Mouse (Mus musculus) macrophage (primary cell): ENCODE measurements around the gene Plek. TPM values are rescaled to one million over a fixed set of nuclear protein-coding genes. Genes with fewer than 3 reads are reported as not detected.
"Not testable (repeated sequence)": the region's sequence is repeated elsewhere in the genome, so short reads cannot be mapped to it uniquely, and the experiment has no call there.

ENCODE experiments used
- H3K27ac ChIP-seq: fragments of 350-480 bp; formaldehyde crosslinking; 2 replicates; pipeline ENCODE4 v1.9.0; 2021
- H3K36me3 ChIP-seq: fragments of 350-480 bp; formaldehyde crosslinking; 2 replicates; pipeline ENCODE4 v1.9.0; 2021; ENCODE audit errors: inconsistent target
- H3K4me3 ChIP-seq: fragments of 350-480 bp; formaldehyde crosslinking; 2 replicates; pipeline ENCODE4 v1.9.0; 2021; ENCODE audit errors: inconsistent target
- H3K79me2 ChIP-seq: fragments of 350-480 bp; formaldehyde crosslinking; 2 replicates; pipeline ENCODE4 v1.9.0; 2021; ENCODE audit errors: inconsistent target
- WGBS: methylation state at CpG from one replicate; pipeline ENCODE4 v1.1.7; 2026; ENCODE audit warnings: inconsistent platforms; ENCODE audit not compliant: missing documents; 5-methylcytosine and 5-hydroxymethylcytosine counted together
- polyA plus RNA-seq: library from polyadenylated mRNA; stranded (reverse); fragments of 250-400 nt; gene quantifications from 3 replicates; pipeline ENCODE4 v1.2.4, GENCODE M21; 2018; ENCODE audit warnings: inconsistent platforms
- total RNA-seq, 78 experiments: library from RNA; depleted of rRNA; stranded (reverse); fragments of 250-400 nt; gene quantifications; 1 replicate in 9 of 78; 2 replicates in 24 of 78; 3 replicates in 43 of 78; 4 replicates in 2 of 78; pipeline ENCODE4 v1.2.4; 2018; ENCODE audit warnings: inconsistent platforms in 56 of 78

Plek gene
- 1,000 to 10,000 TPM in 12 of 26 experiments, 100 to 1,000 TPM in 14; 136 to 4,950 (median 890) TPM for total RNA-seq (2018; cell fraction: chromatin; rRNA removed)
- 1,000 to 10,000 TPM in 10 of 26 experiments, 100 to 1,000 TPM in 16; 336 to 3,058 (median 806) TPM for total RNA-seq (2018; cell fraction: cytosol; rRNA removed)
- 1,000 to 10,000 TPM in 13 of 26 experiments, 100 to 1,000 TPM in 13; 238 to 4,489 (median 972) TPM for total RNA-seq (2018; cell fraction: nucleus; rRNA removed)
- 380 to 752 TPM (median 430 TPM) in 3 replicates for polyA plus RNA-seq

GRCm38 (mm10) chr11:17051545-17052475, at the start of gene Plek, which contains the start of gene Cnrip1:
Plek (minus strand) TSS chr11:17052381.
Cnrip1 (plus strand) TSS chr11:17051586.
- Histone ChIP-seq H3K27ac (peak within 1 kb of the TSS; percentile 98), H3K36me3 (no peaks in the 10 kb centered on the region; the same call in 1 of the 2 replicates), H3K4me3 (peak within 1 kb of the TSS; percentile 90), H3K79me2 (peaks cover 47% of the 10 kb centered on the region)
- 2% methylated on average over 34 of the region's 38 CpGs for WGBS

GRCm38 (mm10) chr11:17086106-17086505, 33.9 kb upstream of the Plek start:
- Histone ChIP-seq H3K79me2 (no peaks in the 10 kb centered on the region), H3K27ac (no peak overlapping the region), H3K36me3 (no peaks in the 10 kb centered on the region), H3K4me3 (no peak overlapping the region)
- WGBS: 33% methylated on average over 5 of the region's 5 CpGs

DNA sequence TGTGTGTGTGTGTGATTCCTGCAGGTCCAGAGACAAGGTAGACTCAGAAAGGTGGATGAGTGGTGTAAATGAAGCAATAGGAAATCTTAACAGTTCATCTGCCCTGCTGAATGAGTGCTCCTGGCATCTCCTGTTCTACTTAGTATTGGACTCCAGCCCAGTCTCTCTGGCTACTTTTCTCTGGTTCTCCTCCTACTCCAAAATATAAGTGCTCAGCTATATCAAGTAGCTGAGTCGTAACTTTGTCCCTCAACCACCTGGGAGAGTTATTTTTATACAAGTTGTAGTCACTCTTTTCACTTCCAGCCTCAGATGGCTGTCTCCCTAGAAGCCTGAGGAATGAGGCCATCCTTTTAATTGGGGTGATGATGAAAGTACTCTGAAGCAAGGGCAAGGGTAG, 31.7 kb upstream of the Plek start:
- Histone ChIP-seq H3K36me3 (0 out of 2 replicates have a peak, but pooled peaks cover 3% of the 10 kb centered on the region), H3K4me3 (no peak overlapping the region), H3K27ac (no peak overlapping the region), H3K79me2 (no peaks in the 10 kb centered on the region)
- WGBS: 70% methylated on average over 1 of the region's 1 CpGs

GRCm38 (mm10) chr11:17083455-17083854, 31.3 kb upstream of the Plek start:
- Histone ChIP-seq H3K27ac (no peak overlapping the region), H3K79me2 (no peaks in the 10 kb centered on the region), H3K36me3 (peaks cover 7% of the 10 kb centered on the region; the same call in 1 of the 2 replicates), H3K4me3 (no peak overlapping the region)
- 90% methylated on average over 1 of the region's 3 CpGs for WGBS

DNA sequence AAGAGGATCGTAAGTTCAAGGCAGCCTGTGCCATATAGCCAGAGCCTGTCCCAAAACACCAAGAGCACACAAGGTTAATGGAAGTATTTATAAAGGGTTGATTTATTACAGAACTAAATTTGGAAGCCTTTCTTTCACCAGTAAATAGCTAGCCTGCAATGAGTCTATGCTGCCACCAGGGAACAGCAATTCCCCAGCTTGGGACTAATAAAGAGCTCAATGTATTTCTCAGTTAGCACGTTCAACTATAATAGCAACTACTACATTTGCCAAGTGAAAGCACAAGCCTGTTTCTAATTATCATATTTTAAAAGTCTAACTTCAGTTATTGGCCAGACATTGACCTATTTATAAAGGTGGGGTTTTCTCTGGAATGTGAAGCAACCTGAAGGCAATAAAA, 30.8 kb upstream of the Plek start:
- Histone ChIP-seq H3K36me3 (peaks cover 12% of the 10 kb centered on the region; the same call in 1 of the 2 replicates), H3K79me2 (no peaks in the 10 kb centered on the region), H3K27ac (no peak overlapping the region), H3K4me3 (no peak overlapping the region)
- WGBS: 60% methylated on average over 2 of the region's 2 CpGs

GRCm38 (mm10) chr11:17082086-17082485, 29.9 kb upstream of the Plek start:
- Histone ChIP-seq H3K79me2 (no peaks in the 10 kb centered on the region), H3K27ac (no peak overlapping the region), H3K4me3 (no peak overlapping the region), H3K36me3 (peaks cover 14% of the 10 kb centered on the region; the same call in 1 of the 2 replicates)
- 92% methylated on average over 3 of the region's 3 CpGs for WGBS

DNA sequence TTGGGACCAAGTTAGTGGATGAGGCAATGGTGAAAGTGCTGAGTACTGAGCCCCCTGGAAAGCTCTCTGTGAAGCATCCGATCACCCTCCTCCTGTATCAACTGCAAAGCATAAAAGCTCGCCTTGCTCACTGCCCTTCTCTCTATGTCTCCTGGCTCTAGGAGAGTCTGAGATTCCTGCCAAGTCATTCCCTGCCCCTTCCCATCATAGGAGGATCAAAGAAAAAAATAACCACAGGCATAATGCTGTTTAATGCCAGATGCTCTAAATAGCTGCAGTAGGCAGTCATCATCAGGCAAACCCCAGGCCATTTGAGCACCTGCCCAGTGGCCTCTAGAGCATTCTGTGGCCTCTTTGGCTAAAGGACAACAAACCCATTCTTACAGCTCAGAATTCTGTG, 23.5 kb upstream of the Plek start:
- no peak overlapping the region for H3K4me3 ChIP-seq
- no peaks in the 10 kb centered on the region for H3K79me2 ChIP-seq
- H3K36me3 ChIP-seq: peaks cover 27% of the 10 kb centered on the region
- no peak overlapping the region for H3K27ac ChIP-seq
- 97% methylated on average over 2 of the region's 2 CpGs for WGBS

DNA sequence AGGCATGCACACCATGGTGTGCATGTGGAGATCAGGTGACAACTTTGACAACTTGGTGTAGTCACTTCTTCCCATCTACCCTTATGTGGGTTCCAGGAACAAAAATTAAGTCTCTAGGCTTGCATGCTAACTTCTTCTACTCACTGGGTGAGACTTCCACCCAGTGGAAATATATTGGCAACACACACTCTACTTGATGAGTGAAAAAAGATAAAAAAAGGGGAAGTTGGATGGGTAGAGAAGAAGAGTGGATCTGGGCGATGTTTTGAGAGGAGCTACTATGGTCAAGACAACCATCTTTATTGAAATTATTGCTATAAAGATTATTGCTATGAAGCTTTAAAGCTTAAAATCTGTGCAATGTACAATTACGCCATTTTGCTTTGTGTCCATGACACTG, 17.2 kb upstream of the Plek start:
- not testable (repeated sequence) for H3K27ac ChIP-seq, H3K4me3 ChIP-seq, H3K79me2 ChIP-seq
- peaks cover 13% of the 10 kb centered on the region; the same call in 1 of the 2 replicates for H3K36me3 ChIP-seq
- WGBS: 83% methylated on average over 2 of the region's 2 CpGs

DNA sequence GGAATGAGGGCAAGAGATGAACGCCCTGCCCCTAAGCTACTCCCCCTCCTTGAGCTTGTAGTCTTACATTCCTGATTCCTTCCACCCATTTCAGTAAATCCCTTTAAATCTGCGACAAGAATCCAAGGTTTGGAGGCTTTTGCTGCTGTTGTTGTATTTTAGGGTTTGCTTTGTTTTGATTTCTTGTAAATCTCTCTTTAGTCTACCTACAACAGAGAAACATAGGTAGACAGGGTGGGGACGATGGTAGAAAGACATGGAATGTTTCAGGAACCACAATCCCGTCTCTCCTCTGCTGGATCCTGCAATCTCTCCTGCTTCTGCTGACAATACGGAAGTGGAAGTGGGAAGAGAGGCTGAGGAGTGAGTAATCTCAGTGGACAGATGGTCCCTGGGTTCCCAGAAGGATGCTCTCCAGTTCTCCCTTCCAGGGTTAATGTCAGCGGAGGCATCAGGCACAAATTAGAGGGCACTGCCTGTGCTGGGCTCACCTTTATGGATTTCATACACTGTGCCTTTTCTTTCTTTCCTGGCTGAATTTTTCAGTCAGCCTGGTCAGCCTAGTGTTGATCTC, 382 bp upstream of the Plek start:
- H3K36me3 ChIP-seq: no peaks in the 10 kb centered on the region; the same call in 1 of the 2 replicates
- 23% methylated on average over 6 of the region's 6 CpGs for WGBS
- peaks cover 54% of the 10 kb centered on the region for H3K79me2 ChIP-seq
- H3K27ac ChIP-seq: peak overlapping the region; percentile 98
- H3K4me3 ChIP-seq: peak overlapping the region; percentile 90

DNA sequence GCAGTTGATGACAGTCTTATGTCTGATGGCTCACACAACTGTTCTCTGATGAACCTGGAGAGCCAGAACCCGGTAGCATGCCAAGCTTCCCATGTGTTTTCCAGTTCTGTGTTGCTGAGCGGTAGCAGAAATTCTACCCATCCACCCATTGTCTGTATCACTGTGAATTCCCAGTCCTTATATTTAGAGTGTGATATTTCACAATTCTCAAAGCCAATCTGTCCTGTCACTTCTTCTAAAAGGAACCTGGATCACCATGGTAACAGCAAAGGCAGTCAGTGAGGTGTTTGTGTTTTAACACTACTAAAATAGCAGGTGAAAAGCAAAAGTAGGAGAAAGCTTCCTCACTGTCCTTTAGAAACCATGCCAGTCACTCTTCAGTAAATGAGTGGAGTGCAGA, 6.4 kb downstream of the Plek start:
- Histone ChIP-seq H3K27ac (no peak overlapping the region), H3K36me3 (no peaks in the 10 kb centered on the region), H3K4me3 (no peak overlapping the region), H3K79me2 (no peaks in the 10 kb centered on the region)
- WGBS: 92% methylated on average over 2 of the region's 2 CpGs

DNA sequence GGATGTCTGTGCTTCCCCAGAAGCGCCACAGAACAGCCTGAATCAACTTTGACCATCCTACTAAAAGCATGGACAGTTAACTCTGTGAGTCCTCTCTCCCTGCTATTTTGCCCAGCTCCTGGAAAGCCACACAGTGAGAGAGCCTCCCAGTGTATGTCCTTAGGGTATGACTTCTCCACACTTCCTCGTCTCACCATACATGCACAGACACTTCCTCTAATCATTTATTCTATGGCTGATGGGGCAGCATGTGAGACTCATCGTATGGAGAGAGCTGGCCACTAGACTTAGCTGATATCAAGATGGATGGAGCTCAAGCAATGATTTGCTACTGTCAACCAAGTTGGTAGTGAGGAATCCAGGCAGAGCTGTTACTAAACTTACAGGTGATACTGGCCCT, 28.2 kb downstream of the Plek start:
- Histone ChIP-seq H3K36me3 (no peaks in the 10 kb centered on the region), H3K4me3 (no peak overlapping the region), H3K79me2 (no peaks in the 10 kb centered on the region), H3K27ac (no peak overlapping the region)
- 29% methylated on average over 2 of the region's 3 CpGs for WGBS

DNA sequence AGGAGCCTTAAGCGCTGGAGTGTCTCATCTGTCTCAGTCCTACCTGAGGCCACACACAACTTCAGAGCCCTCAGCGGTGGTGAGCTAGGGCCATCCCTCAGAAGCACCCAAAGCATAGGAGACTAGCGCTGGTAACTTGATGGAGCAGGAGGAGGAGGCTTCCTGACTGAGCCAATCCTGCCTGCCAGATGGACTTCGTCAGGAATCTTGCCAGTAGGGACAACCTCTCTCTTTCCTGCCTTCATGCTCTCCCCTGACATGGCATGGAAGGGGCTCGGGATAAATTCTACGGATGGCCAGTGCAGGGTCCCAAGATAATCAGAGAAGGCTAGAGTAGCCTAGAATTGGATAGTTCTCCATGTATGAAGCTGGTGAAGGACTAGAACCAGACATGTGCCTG, 29.0 kb downstream of the Plek start:
- no peaks in the 10 kb centered on the region for H3K79me2 ChIP-seq
- no peak overlapping the region for H3K4me3 ChIP-seq
- no peak overlapping the region for H3K27ac ChIP-seq
- WGBS: 88% methylated on average over 5 of the region's 6 CpGs
- H3K36me3 ChIP-seq: no peaks in the 10 kb centered on the region

DNA sequence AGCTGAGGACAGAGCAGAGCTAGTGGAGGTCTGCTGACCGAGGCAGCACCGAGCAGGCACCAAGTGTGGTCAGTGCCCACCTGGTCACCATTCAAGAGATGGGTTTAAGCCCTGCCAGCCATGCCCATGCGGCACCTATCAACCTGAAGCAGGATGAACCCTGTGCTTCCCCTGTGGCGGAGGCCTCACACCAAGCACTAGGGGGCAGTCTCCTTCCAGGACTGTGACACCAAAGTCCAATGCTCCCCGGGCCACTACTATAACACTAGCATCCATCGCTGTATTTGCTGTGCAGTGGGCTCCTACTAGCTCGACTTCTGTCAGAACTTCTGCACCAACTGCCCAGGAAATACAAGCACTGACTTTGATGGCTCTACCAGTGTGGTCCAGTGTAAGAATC, 32.9 kb downstream of the Plek start:
- 81% methylated on average over 7 of the region's 7 CpGs for WGBS
- Histone ChIP-seq H3K4me3 (no peak overlapping the region), H3K36me3 (no peaks in the 10 kb centered on the region), H3K27ac (no peak overlapping the region), H3K79me2 (no peaks in the 10 kb centered on the region)

DNA sequence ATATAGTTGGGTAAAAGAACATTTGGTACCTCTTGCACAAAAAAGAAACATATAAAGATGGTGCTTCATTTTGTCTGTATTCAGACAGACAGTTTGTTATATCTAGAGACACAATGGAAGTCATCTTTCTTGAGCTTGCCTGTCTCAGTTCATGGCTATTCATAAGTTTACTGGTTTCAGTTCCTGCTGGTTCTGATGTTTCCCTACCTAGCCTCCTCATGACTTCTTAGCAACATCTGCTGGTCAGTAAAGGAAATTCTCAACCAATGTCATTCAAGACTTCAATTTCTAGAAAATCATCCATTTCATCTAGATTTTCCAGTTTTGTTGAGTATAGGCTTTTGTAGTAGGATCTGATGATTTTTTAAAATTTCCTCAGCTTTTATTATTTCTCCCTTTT, 39.2 kb downstream of the Plek start:
- Histone ChIP-seq H3K36me3 (no peaks in the 10 kb centered on the region), H3K4me3 (no peak overlapping the region), H3K27ac (no peak overlapping the region), H3K79me2 (peaks cover 12% of the 10 kb centered on the region)

DNA sequence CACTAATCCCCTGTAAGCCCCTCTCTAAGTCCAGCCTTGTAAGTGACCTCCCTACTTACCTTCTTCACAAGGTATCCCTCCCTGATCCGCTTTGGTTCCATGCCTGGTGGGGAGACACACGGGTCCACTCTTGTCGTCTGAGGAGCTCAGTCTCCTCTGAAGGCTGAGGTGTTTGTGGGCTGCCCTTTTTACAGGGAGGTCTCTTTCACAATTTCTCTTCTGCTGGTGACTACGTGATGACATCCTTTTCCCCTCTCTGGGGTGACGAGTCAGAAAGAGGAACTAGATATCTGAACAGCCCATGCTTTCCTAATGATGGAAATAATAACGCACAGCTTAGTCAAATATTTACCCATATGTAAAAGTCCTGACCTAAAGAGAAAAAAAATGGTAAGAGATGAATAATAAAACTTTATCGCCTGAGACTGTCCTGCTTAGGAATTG, 43.7 kb downstream of the Plek start:
- WGBS: 5% methylated on average over 7 of the region's 7 CpGs
- H3K36me3 ChIP-seq: no peaks in the 10 kb centered on the region
- H3K79me2 ChIP-seq: peaks cover 55% of the 10 kb centered on the region
- H3K4me3 ChIP-seq: peak overlapping the region; percentile 77
- peak overlapping the region; percentile 92 for H3K27ac ChIP-seq
